Mouse (Mus musculus): ENCODE results near the gene Kcnb1.

The Kcnb1 gene

GRCm38 (mm10) chr2:167061381-167062034, 128.4 kb downstream of the Kcnb1 start:
- 12% methylated on average over 11 of the region's 11 CpGs for WGBS

- whole genome bisulfite sequencing: 42% methylated on average over 3 of the region's 3 CpGs
These were observed 129.6 kb downstream of the Kcnb1 start for GRCm38 (mm10) chr2:167060360-167060759.

- 63% methylated on average over 12 of the region's 12 CpGs for whole genome bisulfite sequencing
These were observed 130.0 kb downstream of the Kcnb1 start for GRCm38 (mm10) chr2:167059960-167060359.

GRCm38 (mm10) chr2:167059536-167059935, 130.4 kb downstream of the Kcnb1 start:
- WGBS: 54% methylated on average over 8 of the region's 8 CpGs

GRCm38 (mm10) chr2:167058814-167059387, 131.1 kb downstream of the Kcnb1 start:
- WGBS: 61% methylated on average over 3 of the region's 3 CpGs

- WGBS: 67% methylated on average over 3 of the region's 3 CpGs
These were observed 131.8 kb downstream of the Kcnb1 start for GRCm38 (mm10) chr2:167058201-167058600.

GRCm38 (mm10) chr2:167056942-167057323, 133.0 kb downstream of the Kcnb1 start:
- WGBS: 61% methylated on average over 5 of the region's 5 CpGs

- WGBS: 91% methylated on average over 15 of the region's 15 CpGs
These were observed 133.6 kb downstream of the Kcnb1 start for GRCm38 (mm10) chr2:167056210-167056941.

- WGBS: 46% methylated on average over 15 of the region's 15 CpGs
These were observed 134.6 kb downstream of the Kcnb1 start for GRCm38 (mm10) chr2:167055386-167055785.

GRCm38 (mm10) chr2:167053127-167053844, 136.7 kb downstream of the Kcnb1 start:
- 50% methylated on average over 9 of the region's 9 CpGs for WGBS

- WGBS: 85% methylated on average over 8 of the region's 8 CpGs
These were observed 141.1 kb downstream of the Kcnb1 start for GRCm38 (mm10) chr2:167048698-167049358.

GRCm38 (mm10) chr2:167048223-167048622, 141.7 kb downstream of the Kcnb1 start:
- 81% methylated on average over 10 of the region's 10 CpGs for WGBS

Measured in cerebral cortex, adult 2 months (tissue).